Mouse (Mus musculus) G1E (cell line): ENCODE results near the gene Fam216a.

Source experiments
- CTCF ChIP-seq: IDR thresholded peaks from 2 replicates; pipeline ENCODE4 v1.5.1; 2012; ENCODE audit warnings: low read depth, low read length, inconsistent platforms, mixed read lengths
- GATA1 ChIP-seq: IDR thresholded peaks from 2 replicates; pipeline ENCODE4 v1.6.1; 2012; ENCODE audit warnings: borderline replicate concordance, low read length, inconsistent platforms, mixed read lengths
- GATA2 ChIP-seq: IDR thresholded peaks from 2 replicates; pipeline ENCODE4 v1.6.1; 2012; ENCODE audit warnings: low read depth, low read length, inconsistent platforms, borderline replicate concordance
- POLR2AphosphoS5 ChIP-seq: IDR thresholded peaks from 2 replicates; pipeline ENCODE4 v1.6.1; 2012; ENCODE audit warnings: low read depth, low read length, inconsistent platforms; ENCODE audit not compliant: insufficient replicate concordance
- TAL1 ChIP-seq: conservative IDR thresholded peaks from 2 replicates; pipeline ENCODE4 v1.6.1; 2012; ENCODE audit warnings: low read depth, low read length, inconsistent platforms, mixed read lengths

- TF ChIP-seq CTCF (no peak), TAL1 (no peak), GATA1 (no peak), POLR2AphosphoS5 (no peak), GATA2 (no peak)
Observed at GRCm38 (mm10) chr5:122354492-122355067, 17.6 kb downstream of the Fam216a start.
